Mouse (Mus musculus): ENCODE data around the gene Mapkap1.

DNA sequence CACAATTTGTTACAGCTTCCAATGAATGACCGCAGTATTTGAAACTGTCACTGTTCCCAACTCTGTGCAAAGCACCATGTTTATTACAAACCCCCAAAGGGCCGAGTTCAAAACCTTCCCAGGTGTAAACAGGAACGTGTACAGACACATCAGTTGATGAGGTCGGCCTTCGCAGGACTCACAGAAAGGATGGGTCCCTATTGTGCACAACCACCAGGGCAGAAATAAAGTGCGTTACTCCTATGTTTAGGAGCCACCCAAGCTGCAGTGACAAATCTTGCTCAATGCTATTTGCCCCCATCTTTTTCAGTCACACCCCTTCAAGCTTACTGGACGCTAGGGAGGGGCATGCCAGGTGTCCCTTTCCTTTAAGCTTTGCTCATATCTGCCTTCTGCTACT is 1.0 kb downstream of the Mapkap1 start:
- TF ChIP-seq CTCF (IDR thresholded peaks at IDR 0.05; ENCODE audit: insufficient read depth, low read length) (no peak), POLR2A (IDR thresholded peaks at IDR 0.05; ENCODE audit: borderline replicate concordance, extremely low read depth, low read depth, low read length) (no peak)
